Mouse (Mus musculus) testis, adult 2 months (tissue): ENCODE measurements around the gene Gm20388. TPM values are rescaled to one million over a fixed set of nuclear protein-coding genes. Genes with fewer than 3 reads are reported as not detected.

Experiments
- H3K27ac ChIP-seq: fragments of 200-500 bp; 2 replicates; pipeline ENCODE4 v1.5.1; 2012; ENCODE audit warnings: low read depth, low read length; ENCODE audit not compliant: control insufficient read depth, insufficient read depth
- H3K27me3 ChIP-seq: fragments of 200-500 bp; 2 replicates; pipeline ENCODE4 v1.6.1; 2012; ENCODE audit warnings: mild to moderate bottlenecking, low read length, moderate library complexity; ENCODE audit not compliant: control insufficient read depth, insufficient read depth
- H3K36me3 ChIP-seq: fragments of 200-500 bp; 2 replicates; pipeline ENCODE4 v1.6.1; 2012; ENCODE audit warnings: mild to moderate bottlenecking, low read length; ENCODE audit not compliant: control insufficient read depth, insufficient read depth
- H3K4me1 ChIP-seq: fragments of 200-500 bp; 2 replicates; pipeline ENCODE4 v1.6.1; 2012; ENCODE audit warnings: low read length; ENCODE audit not compliant: control insufficient read depth, insufficient read depth
- H3K4me3 ChIP-seq: fragments of 200-500 bp; 2 replicates; pipeline ENCODE4 v1.5.1; 2012; ENCODE audit warnings: low read depth, mild to moderate bottlenecking, low read length, moderate library complexity, mixed read lengths; ENCODE audit not compliant: control insufficient read depth
- CTCF ChIP-seq: fragments of 200-500 bp; IDR thresholded peaks from 2 replicates; pipeline ENCODE4 v1.5.1; 2012; ENCODE audit warnings: low read depth, mild to moderate bottlenecking, inconsistent platforms, low read length, moderate library complexity; ENCODE audit not compliant: control insufficient read depth, insufficient read depth, insufficient replicate concordance
- POLR2A ChIP-seq: fragments of 200-500 bp; IDR thresholded peaks from 2 replicates; pipeline ENCODE4 v1.6.1; 2012; ENCODE audit warnings: low read depth, mild to moderate bottlenecking, inconsistent platforms, low read length, moderate library complexity; ENCODE audit not compliant: control insufficient read depth
- polyA plus RNA-seq: library from polyadenylated mRNA; depleted of rRNA; stranded (reverse); fragments of >200 nt; gene quantifications from 2 replicates; pipeline ENCODE4 v1.2.3, GENCODE M21; 2012

Gene Gm20388
- polyA plus RNA-seq, 1 experiment: 5.6 TPM

- Histone ChIP-seq H3K4me1 (no peaks in the 10 kb centered on the region), H3K27ac (no peak overlapping the region), H3K27me3 (no peaks in the 10 kb centered on the region), H3K36me3 (no peaks in the 10 kb centered on the region), H3K4me3 (no peak overlapping the region)
- TF ChIP-seq CTCF: no peak
- no peak for TF ChIP-seq POLR2A
Measured at GRCm38 (mm10) chr8:122812610-122813250, 2902.1 kb downstream of the Gm20388 start.

GRCm38 (mm10) chr8:122814608-122815007, 2904.0 kb downstream of the Gm20388 start:
- H3K27me3 ChIP-seq: no peaks in the 10 kb centered on the region
- no peaks in the 10 kb centered on the region for H3K36me3 ChIP-seq
- no peak overlapping the region for H3K27ac ChIP-seq
- no peak overlapping the region for H3K4me3 ChIP-seq
- no peak for TF ChIP-seq POLR2A
- TF ChIP-seq CTCF: no peak
- H3K4me1 ChIP-seq: no peaks in the 10 kb centered on the region

- no peaks in the 10 kb centered on the region for H3K36me3 ChIP-seq
- no peaks in the 10 kb centered on the region for H3K4me1 ChIP-seq
- H3K27ac ChIP-seq: no peak overlapping the region
- no peak overlapping the region for H3K4me3 ChIP-seq
- H3K27me3 ChIP-seq: no peaks in the 10 kb centered on the region
- no peak for TF ChIP-seq POLR2A
- TF ChIP-seq CTCF: no peak
Measured at GRCm38 (mm10) chr8:122816965-122817364, 2906.3 kb downstream of the Gm20388 start.

GRCm38 (mm10) chr8:122817724-122818496, 2907.3 kb downstream of the Gm20388 start:
- TF ChIP-seq CTCF (no peak), POLR2A (no peak)
- Histone ChIP-seq H3K4me3 (no peak overlapping the region), H3K36me3 (no peaks in the 10 kb centered on the region), H3K27me3 (no peaks in the 10 kb centered on the region), H3K27ac (no peak overlapping the region), H3K4me1 (no peaks in the 10 kb centered on the region)

GRCm38 (mm10) chr8:122819776-122820175, 2909.1 kb downstream of the Gm20388 start:
- TF ChIP-seq CTCF: no peak
- no peak for TF ChIP-seq POLR2A
- Histone ChIP-seq H3K4me3 (no peak overlapping the region), H3K27ac (no peak overlapping the region), H3K4me1 (no peaks in the 10 kb centered on the region), H3K36me3 (no peaks in the 10 kb centered on the region), H3K27me3 (no peaks in the 10 kb centered on the region)

GRCm38 (mm10) chr8:122824571-122824970, 2913.9 kb downstream of the Gm20388 start:
- no peak overlapping the region for H3K4me3 ChIP-seq
- H3K27ac ChIP-seq: no peak overlapping the region
- no peaks in the 10 kb centered on the region for H3K27me3 ChIP-seq
- TF ChIP-seq CTCF (no peak), POLR2A (no peak)
- H3K36me3 ChIP-seq: no peaks in the 10 kb centered on the region
- H3K4me1 ChIP-seq: no peaks in the 10 kb centered on the region; the same call in 1 of the 2 replicates

GRCm38 (mm10) chr8:122824986-122825385, 2914.3 kb downstream of the Gm20388 start:
- Histone ChIP-seq H3K27me3 (no peaks in the 10 kb centered on the region), H3K4me1 (no peaks in the 10 kb centered on the region; the same call in 1 of the 2 replicates), H3K36me3 (no peaks in the 10 kb centered on the region), H3K4me3 (no peak overlapping the region), H3K27ac (no peak overlapping the region)
- no peak for TF ChIP-seq CTCF
- no peak for TF ChIP-seq POLR2A
